Mouse (Mus musculus) fibroblast of lung, adult 2 months (primary cell): ENCODE measurements around the gene Gm6793.

Experiments
- DNase-seq: peaks from one replicate; pipeline ENCODE4 v3.0.0-alpha.2; 2011; ENCODE audit warnings: low read depth

Gm6793 gene

DNA sequence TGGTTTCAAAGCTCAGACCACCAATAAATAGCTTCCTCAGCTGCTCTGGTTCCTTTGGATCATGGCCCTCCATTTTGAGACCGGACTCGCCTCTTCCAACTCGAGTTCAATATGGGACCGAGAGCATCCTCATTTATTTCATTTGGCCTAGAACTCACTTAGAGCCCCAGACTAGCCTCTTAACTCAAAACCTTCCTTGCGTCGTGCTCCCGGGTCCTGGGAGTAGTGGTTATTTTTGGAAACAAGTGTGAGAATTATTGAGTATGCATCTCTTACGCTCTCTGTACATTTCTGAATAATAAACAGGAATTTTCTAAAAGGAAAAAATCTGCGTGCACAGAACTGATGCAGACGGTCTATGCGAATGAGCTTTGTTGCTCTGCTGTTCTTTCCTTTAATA is at the start of gene Gm6793:
Gene Gm6793, minus strand, starts transcription at position 101 of the 400 bp plus-strand sequence.
- no peak for DNase-seq

DNA sequence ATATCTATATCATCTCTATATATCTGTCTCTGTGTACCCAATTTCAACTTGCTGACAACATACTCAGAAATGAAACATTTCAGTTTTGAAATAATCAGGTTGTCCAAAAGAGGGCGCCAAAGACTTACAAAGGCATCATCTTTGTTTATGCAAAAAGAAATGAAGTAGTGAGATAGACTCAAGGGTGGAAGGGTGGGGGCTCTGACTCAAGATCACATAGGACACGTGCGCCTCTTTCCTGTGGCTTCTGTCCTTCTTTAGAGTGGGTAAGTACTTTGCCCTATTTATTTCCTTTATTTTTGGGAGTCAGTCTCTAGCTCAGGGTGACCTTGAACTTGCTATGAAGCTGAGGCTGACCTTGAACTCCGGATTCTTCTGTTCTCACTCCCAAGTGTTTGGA is 46.5 kb upstream of the Gm6793 start:
- DNase-seq: peak; percentile 12

GRCm38 (mm10) chr8:112054456-112054855 is 39.6 kb upstream of the Gm6793 start:
- no peak for DNase-seq

- DNase-seq: no peak
These were observed 36.7 kb upstream of the Gm6793 start for GRCm38 (mm10) chr8:112051537-112051936.

DNA sequence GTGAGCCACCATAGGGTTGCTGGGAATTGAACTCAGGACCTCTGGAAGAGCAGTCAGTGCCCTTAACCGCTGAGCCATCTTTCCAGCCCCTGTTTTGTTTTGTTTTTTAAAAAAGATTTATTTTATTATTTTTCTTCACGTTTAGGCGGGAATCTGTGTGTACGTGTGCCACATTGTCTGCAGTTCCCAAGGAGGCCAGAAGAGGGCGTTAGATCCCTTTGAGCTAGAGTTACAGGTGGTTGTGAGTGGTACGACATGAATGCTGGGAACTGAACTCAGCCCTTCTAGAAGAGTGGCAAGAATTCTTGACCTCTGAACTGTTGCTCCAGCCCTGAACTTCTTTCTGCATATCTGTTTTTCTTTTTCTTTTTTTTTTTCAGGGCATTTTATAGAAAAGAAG is 35.1 kb upstream of the Gm6793 start:
- no peak for DNase-seq

DNA sequence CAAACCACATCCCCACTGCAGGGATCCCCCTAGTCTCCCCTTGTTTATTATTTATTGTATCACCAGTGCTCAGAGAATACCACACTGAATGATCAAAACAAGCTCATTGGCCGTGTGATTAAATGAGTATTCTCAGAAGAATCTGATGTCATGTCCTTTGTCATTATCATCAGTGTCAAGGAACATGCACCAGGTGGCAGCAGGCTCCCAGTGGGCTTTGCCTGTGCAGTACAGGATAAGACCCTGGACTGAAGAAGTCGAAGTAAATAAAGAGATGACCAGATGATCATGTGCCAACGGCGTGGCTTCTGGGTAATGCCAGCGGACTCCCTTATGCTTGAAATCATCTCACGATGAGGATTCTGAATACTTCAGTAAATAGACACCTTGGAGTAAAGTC is 33.5 kb upstream of the Gm6793 start:
- no peak for DNase-seq

DNA sequence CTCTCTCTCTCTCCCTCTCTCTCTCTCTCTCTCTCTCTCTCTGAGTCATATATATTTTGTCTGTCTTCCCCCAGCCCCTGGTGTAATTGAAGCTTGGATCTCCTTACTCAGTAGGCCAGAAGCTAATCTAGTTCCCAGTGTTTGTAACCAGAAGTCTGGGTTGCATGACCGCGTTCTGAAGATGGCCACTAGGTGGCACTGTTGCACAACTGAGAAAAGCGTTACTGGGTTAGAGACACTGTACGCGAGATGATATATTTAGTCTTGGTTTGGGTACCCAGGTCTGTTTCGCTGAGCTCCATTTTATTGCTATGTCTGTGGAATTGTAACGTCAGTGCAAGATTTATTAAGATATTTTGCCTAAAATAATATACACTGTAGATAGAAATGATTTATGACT is 31.1 kb upstream of the Gm6793 start:
- peak; percentile 28 for DNase-seq

- DNase-seq: no peak
These were observed 30.3 kb upstream of the Gm6793 start for GRCm38 (mm10) chr8:112045182-112045581.

GRCm38 (mm10) chr8:112037521-112037920 is 22.7 kb upstream of the Gm6793 start:
- no peak for DNase-seq

GRCm38 (mm10) chr8:112034603-112035002 is 19.8 kb upstream of the Gm6793 start:
- peak; percentile 43 for DNase-seq

- no peak for DNase-seq
These were observed 18.2 kb upstream of the Gm6793 start for GRCm38 (mm10) chr8:112033071-112033470.

DNA sequence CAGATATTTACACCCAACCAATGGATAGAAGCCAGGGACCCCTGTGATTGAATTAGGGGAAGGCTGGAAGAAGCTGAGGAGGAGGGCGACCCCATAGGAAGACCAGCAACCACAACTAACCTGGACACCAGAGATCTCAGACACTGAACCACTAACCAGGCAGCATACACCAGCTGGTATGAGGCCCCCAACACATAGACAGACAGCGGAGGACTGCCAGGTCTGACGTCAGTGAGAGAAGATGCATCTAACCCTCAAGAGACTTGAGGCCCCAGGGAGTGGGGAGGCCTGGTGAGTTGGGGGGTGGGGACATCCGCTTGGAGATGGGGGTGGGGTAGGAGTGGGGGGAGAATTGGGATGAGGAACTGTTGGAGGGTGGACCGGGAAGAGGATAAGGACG is 15.8 kb upstream of the Gm6793 start:
- DNase-seq: no peak

DNA sequence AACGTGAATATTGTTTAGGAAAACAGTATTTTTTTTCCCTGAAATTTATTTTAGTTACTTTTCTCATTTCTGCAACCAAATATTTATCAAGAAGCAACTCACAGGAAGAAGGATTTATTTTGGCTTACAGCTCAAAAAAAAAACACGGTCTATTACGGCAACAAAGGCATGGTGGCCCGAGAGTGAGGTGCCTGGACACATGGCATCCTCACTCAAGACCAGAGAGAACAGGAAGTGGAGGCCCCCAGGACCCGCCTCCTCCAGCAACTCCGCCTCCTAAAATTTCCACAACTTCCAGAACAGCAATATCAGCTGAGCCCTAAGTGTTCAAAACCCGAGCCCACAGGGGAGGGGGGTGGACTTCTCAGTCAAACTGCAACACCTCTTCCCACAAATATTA is 14.6 kb upstream of the Gm6793 start:
- no peak for DNase-seq

DNA sequence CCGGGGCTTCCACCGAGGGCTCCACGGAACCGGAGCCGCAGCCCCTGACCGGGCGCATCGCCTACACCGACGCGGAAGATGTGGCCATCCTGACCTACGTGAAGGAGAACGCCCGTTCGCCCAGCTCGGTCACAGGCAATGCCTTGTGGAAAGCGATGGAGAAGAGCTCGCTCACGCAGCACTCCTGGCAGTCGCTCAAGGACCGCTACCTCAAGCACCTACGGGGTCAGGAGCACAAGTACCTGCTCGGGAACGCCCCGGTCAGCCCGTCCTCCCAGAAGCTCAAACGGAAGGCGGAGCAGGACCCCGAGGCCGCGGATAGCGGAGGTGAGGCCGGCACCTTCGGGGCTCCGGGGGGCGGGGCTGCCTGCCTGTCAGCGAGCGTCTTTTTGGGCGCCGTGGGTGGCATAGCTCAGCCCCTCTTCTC is 3.0 kb downstream of the Gm6793 start:
- no peak for DNase-seq

GRCm38 (mm10) chr8:112010997-112011815 is 3.6 kb downstream of the Gm6793 start, which contains the start of the genes Kars and Terf2ip:
TSS of gene Kars (minus strand) at chr8:112011323.
TSS of gene Terf2ip (plus strand) at chr8:112011398.
- peak; percentile 88 for DNase-seq

DNA sequence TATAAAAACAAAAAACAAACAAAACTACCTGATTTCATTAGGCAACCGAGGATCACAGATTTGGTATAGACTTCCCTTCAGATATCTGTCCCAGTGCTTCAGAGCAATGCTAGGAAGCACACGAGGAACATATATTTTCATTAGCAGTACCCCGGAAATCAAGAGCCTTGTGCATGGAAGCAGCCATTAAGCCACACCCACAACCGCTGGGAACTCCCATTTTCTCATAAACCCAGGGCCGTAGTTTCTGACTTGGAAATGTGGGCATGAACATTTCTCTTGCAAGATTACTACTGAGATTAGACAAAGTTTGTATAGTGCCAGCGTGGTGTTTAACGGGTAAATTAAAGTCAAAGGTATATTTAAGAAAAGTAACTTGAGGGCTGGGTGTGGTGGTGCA is 5.3 kb downstream of the Gm6793 start:
- DNase-seq: no peak

- no peak for DNase-seq
These were observed 7.2 kb downstream of the Gm6793 start for GRCm38 (mm10) chr8:112007669-112008068.

DNA sequence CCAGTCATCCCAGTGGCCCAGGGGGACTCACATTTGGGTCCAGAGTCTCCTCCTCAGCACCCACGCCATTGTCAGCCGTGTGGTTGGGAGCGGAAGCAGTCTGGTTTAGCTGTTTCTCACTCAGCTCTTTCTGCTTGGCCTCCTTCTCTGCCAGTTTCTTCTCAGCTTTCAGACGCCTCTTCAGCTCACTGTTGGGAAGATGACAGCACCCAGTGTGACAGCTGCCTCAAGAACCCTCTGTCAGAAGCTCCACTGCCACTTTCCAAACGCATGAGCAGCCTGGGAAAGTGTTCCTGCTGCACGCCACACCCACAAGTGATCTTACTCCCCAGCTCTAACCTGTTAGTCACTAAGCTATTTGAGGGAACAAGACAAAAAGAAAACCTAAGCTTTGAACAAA is 9.2 kb downstream of the Gm6793 start:
- no peak for DNase-seq

GRCm38 (mm10) chr8:112004754-112005153 is 10.1 kb downstream of the Gm6793 start:
- no peak for DNase-seq

GRCm38 (mm10) chr8:111992703-111993039 is 22.2 kb downstream of the Gm6793 start:
- DNase-seq: no peak

GRCm38 (mm10) chr8:111992013-111992702 is 22.7 kb downstream of the Gm6793 start, which contains the start of gene Adat1:
TSS of gene Adat1 (minus strand) at chr8:111992302.
- DNase-seq: peak; percentile 57

GRCm38 (mm10) chr8:111991278-111991677 is 23.6 kb downstream of the Gm6793 start:
- no peak for DNase-seq

GRCm38 (mm10) chr8:111989911-111990310 is 24.9 kb downstream of the Gm6793 start:
- DNase-seq: peak; percentile 31
